Mouse (Mus musculus) urinary bladder, adult 2 months (tissue): ENCODE results near the gene Tpp2. TPM values are rescaled to one million over a fixed set of nuclear protein-coding genes. Genes with fewer than 3 reads are reported as not detected.
"Not testable (repeated sequence)": the region's sequence is repeated elsewhere in the genome, so short reads cannot be mapped to it uniquely, and the experiment has no call there.

Source experiments
- DNase-seq: peaks from one replicate; pipeline ENCODE4 v3.0.0; 2022; ENCODE audit warnings: low spot score
- polyA plus RNA-seq: library from polyadenylated mRNA; depleted of rRNA; stranded (reverse); fragments of >200 nt; gene quantifications from 2 replicates; pipeline ENCODE4 v1.2.3, GENCODE M21; 2012; rRNA removed

The Tpp2 gene
- polyA plus RNA-seq = 22.8 and 22.9 TPM in 2 replicates

GRCm38 (mm10) chr1:43933488-43934415 lies at the start of gene Tpp2:
Tpp2 (plus strand) TSS chr1:43933647.
- DNase-seq = peak; percentile 89

GRCm38 (mm10) chr1:43888358-43888757 lies 45.1 kb upstream of the Tpp2 start:
- DNase-seq = not testable (repeated sequence)

- no peak for DNase-seq
Measured at GRCm38 (mm10) chr1:43895742-43896141, 37.7 kb upstream of the Tpp2 start.

- no peak for DNase-seq
Measured at GRCm38 (mm10) chr1:43897131-43897530, 36.3 kb upstream of the Tpp2 start.

- no peak for DNase-seq
Measured at GRCm38 (mm10) chr1:43897987-43898386, 35.5 kb upstream of the Tpp2 start.

- DNase-seq = peak; percentile 38
Measured at GRCm38 (mm10) chr1:43898991-43899714, 34.3 kb upstream of the Tpp2 start.

GRCm38 (mm10) chr1:43902417-43902816 lies 31.0 kb upstream of the Tpp2 start:
- no peak for DNase-seq

- DNase-seq = no peak
Measured at GRCm38 (mm10) chr1:43902855-43903254, 30.6 kb upstream of the Tpp2 start.

GRCm38 (mm10) chr1:43915428-43915827 lies 18.0 kb upstream of the Tpp2 start:
- DNase-seq = no peak

GRCm38 (mm10) chr1:43916854-43917253 lies 16.6 kb upstream of the Tpp2 start:
- DNase-seq = no peak

- DNase-seq = no peak
Measured at GRCm38 (mm10) chr1:43934416-43934810, 966 bp downstream of the Tpp2 start.

- no peak for DNase-seq
Measured at GRCm38 (mm10) chr1:43939310-43939709, 5.9 kb downstream of the Tpp2 start.

- DNase-seq = no peak
Measured at GRCm38 (mm10) chr1:43941476-43942217, 8.2 kb downstream of the Tpp2 start.

- no peak for DNase-seq
Measured at GRCm38 (mm10) chr1:43942814-43943213, 9.4 kb downstream of the Tpp2 start.

GRCm38 (mm10) chr1:43953679-43954078 lies 20.2 kb downstream of the Tpp2 start:
- no peak for DNase-seq

GRCm38 (mm10) chr1:43964381-43964780 lies 30.9 kb downstream of the Tpp2 start:
- DNase-seq = peak; percentile 30

- no peak for DNase-seq
Measured at GRCm38 (mm10) chr1:43966756-43967155, 33.3 kb downstream of the Tpp2 start.

GRCm38 (mm10) chr1:43969361-43969760 lies 35.9 kb downstream of the Tpp2 start:
- DNase-seq = no peak

GRCm38 (mm10) chr1:43971089-43971488 lies 37.6 kb downstream of the Tpp2 start:
- DNase-seq = no peak

GRCm38 (mm10) chr1:43996914-43997589 lies 63.6 kb downstream of the Tpp2 start:
- no peak for DNase-seq

- DNase-seq = no peak
Measured at GRCm38 (mm10) chr1:44004513-44004912, 71.1 kb downstream of the Tpp2 start.
